Mouse (Mus musculus): ENCODE results near the gene Nphs1. TPM values are rescaled to one million over a fixed set of nuclear protein-coding genes. Genes with fewer than 3 reads are reported as not detected.

Gene Nphs1
- polyA plus RNA-seq, 1 experiment from 2014 or later, result 1.8 TPM

- Histone ChIP-seq H3K9me3 (ENCODE audit: control insufficient read depth, low read length) (no peaks in the 10 kb centered on the region), H3K4me1 (ENCODE audit: control insufficient read depth, insufficient read depth, low read length) (peaks cover 18% of the 10 kb centered on the region), H3K4me3 (ENCODE audit: low read depth, low read length) (peak overlapping the region; percentile 78), H3K27ac (ENCODE audit: low read depth, low read length) (0 out of 2 replicates have a peak overlapping the region, but pooled peaks have one; percentile 10), H3K36me3 (ENCODE audit: control insufficient read depth, insufficient read depth, low read length) (peaks cover 25% of the 10 kb centered on the region), H3K27me3 (ENCODE audit: control insufficient read depth, insufficient read depth, low read length) (no peaks in the 10 kb centered on the region), H3K9ac (ENCODE audit: low read length) (peak overlapping the region; percentile 86), H3K4me2 (ENCODE audit: low read depth) (peak overlapping the region; percentile 89)
- 22% methylated on average over 8 of the region's 8 CpGs for WGBS
- DNase-seq (ENCODE audit: low spot score) (peak; percentile 50), ATAC-seq (ENCODE audit: insufficient read depth, low FRiP score, low TSS enrichment) (no peak)
Measured at GRCm38 (mm10) chr7:30532931-30533330, 74.8 kb downstream of the Nphs1 start.

DNA sequence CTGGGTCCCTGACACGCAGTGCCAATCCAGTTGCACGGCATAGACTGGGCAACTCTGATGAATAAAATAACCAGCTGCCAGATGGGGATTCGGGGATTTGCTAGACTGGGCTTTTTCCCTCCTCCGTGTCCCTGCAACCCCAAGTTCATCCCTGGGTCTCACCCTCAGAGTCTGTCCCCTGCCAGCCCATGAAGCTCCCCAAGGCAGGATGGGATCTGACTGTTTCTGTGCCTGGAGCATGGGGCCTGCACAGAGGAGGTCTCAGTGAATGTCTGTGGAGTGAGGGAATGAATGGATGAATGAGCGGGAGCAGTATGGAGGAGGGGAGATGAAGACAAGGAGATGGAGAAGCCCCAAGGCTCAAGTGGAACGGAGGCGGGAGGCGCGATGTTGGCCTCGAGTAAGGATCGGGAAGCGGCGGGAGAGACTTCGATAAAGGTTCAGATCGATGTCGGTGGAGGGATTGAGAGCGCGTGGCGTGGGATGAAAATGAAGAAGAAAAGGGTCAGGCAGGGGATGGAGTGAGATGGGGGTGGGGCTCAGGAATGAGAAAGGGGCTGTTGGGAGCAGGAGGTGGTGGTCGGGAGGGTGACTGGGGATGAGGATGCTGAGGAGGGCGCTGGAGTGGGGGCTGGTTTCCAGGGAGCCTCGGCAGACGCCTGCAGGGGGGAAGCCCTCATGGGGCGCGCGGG is 76.0 kb downstream of the Nphs1 start:
- H3K4me2 ChIP-seq (ENCODE audit: low read depth), result peak overlapping the region; percentile 89
- H3K4me3 ChIP-seq (ENCODE audit: low read depth, low read length), result peak overlapping the region; percentile 78
- peak overlapping the region; percentile 86 for H3K9ac ChIP-seq (ENCODE audit: low read length)
- 7% methylated on average over 26 of the region's 26 CpGs for WGBS
- H3K27me3 ChIP-seq (ENCODE audit: control insufficient read depth, insufficient read depth, low read length), result no peaks in the 10 kb centered on the region
- H3K4me1 ChIP-seq (ENCODE audit: control insufficient read depth, insufficient read depth, low read length), result peaks cover 18% of the 10 kb centered on the region
- peak; percentile 44 for DNase-seq (ENCODE audit: low spot score)
- H3K27ac ChIP-seq (ENCODE audit: low read depth, low read length), result peak overlapping the region; percentile 79
- peaks cover 16% of the 10 kb centered on the region for H3K36me3 ChIP-seq (ENCODE audit: control insufficient read depth, insufficient read depth, low read length)
- no peaks in the 10 kb centered on the region for H3K9me3 ChIP-seq (ENCODE audit: control insufficient read depth, low read length)
- ATAC-seq (ENCODE audit: insufficient read depth, low FRiP score, low TSS enrichment), result peak; percentile 32

DNA sequence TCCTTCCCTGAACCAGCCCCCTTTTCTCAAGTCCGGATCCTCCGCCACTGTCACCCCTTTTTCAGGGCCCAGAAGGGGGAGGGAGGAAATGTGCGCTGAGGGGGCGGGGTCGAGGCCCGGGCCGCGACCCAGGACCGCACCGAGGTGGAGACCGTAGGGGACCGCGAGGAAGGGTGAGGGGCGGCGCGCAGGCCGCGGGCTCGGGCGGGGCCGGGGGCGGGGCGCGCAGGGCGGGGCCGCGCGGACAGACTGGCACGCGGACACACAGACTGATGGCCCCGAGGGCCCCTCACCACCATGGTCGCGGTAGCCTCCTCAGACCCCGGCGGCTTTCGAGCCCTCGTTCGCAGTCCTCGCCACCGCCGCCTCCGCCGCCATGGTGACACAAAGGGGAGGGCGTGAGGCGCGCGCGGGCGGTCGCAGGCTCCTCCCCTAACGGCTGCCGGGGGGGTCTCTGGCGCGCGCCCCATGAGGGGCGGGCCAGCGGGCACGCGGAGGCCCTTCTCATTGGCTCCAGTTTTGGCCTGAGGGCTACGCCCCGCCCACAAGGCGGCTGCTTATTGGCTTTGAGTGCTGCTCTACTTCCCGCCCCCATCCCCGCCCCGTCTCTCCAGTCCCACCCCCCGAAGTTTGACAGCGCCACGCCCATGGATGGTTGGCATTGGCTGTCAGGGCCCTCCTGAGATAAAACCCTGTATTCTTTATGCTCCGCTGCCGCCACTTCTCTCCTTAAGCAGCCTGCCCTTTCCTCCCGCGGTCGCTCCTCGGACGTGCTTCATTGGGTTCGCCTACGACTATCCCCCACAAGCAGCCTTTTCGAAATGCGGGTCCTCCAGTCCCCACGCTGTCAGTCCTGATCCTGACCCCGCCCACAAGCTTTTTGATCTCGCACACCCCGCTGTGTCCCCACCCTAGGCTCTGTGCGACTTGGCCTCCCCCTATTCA is 76.8 kb downstream of the Nphs1 start, which contains the start of gene Arhgap33:
Gene Arhgap33 (minus strand): TSS at position 428 of the 945 bp plus-strand sequence.
- Histone ChIP-seq H3K36me3 (ENCODE audit: control insufficient read depth, insufficient read depth, low read length) (peaks cover 12% of the 10 kb centered on the region), H3K27me3 (ENCODE audit: control insufficient read depth, insufficient read depth, low read length) (no peaks in the 10 kb centered on the region), H3K4me1 (ENCODE audit: control insufficient read depth, insufficient read depth, low read length) (peaks cover 18% of the 10 kb centered on the region), H3K9ac (ENCODE audit: low read length) (peak within 1 kb of the TSS; percentile 86), H3K4me3 (ENCODE audit: low read depth, low read length) (peak within 1 kb of the TSS; percentile 78), H3K4me2 (ENCODE audit: low read depth) (peak within 1 kb of the TSS; percentile 89), H3K9me3 (ENCODE audit: control insufficient read depth, low read length) (no peaks in the 10 kb centered on the region), H3K27ac (ENCODE audit: low read depth, low read length) (peak within 1 kb of the TSS; percentile 79)
- peak; percentile 89 for ATAC-seq (ENCODE audit: insufficient read depth, low FRiP score, low TSS enrichment)
- WGBS, result under 1% methylated on average over 58 of the region's 84 CpGs
- DNase-seq (ENCODE audit: low spot score), result peak; percentile 99

Other genes with a start within 250 kb of the Nphs1 start
- 179 and 195 TPM in 2 replicates for gene Polr2i, start 226.4 kb upstream of the Nphs1 start, polyA plus RNA-seq (2014; fragmentation: Nextera tagmentation; extraction: Ambion mirVana)
- gene Tbcb, start 226.0 kb upstream of the Nphs1 start, polyA plus RNA-seq (2014; fragmentation: Nextera tagmentation; extraction: Ambion mirVana), result 268 and 302 TPM in 2 replicates
- gene Ovol3, start 222.6 kb upstream of the Nphs1 start, polyA plus RNA-seq (2014; fragmentation: Nextera tagmentation; extraction: Ambion mirVana), result not detected in 2 replicates
- gene Thap8, start 178.2 kb upstream of the Nphs1 start, polyA plus RNA-seq (2014; fragmentation: Nextera tagmentation; extraction: Ambion mirVana), result 0.18 and 0.36 TPM in 2 replicates
- gene Wdr62, start 177.9 kb upstream of the Nphs1 start, polyA plus RNA-seq (2014; fragmentation: Nextera tagmentation; extraction: Ambion mirVana), result 10.9 and 12.5 TPM in 2 replicates
- 100 and 102 TPM in 2 replicates for gene Clip3, start 166.6 kb upstream of the Nphs1 start, polyA plus RNA-seq (2014; fragmentation: Nextera tagmentation; extraction: Ambion mirVana)
- 87.4 and 94.0 TPM in 2 replicates for gene Alkbh6, start 149.6 kb upstream of the Nphs1 start, polyA plus RNA-seq (2014; fragmentation: Nextera tagmentation; extraction: Ambion mirVana)
- 16.6 and 18.1 TPM in 2 replicates for gene Syne4, start 143.5 kb upstream of the Nphs1 start, polyA plus RNA-seq (2014; fragmentation: Nextera tagmentation; extraction: Ambion mirVana)
- gene E130208F15Rik, start 136.6 kb upstream of the Nphs1 start, polyA plus RNA-seq (2014; fragmentation: Nextera tagmentation; extraction: Ambion mirVana), result not detected in 2 replicates
- 23.1 and 26.5 TPM in 2 replicates for gene Sdhaf1, start 134.4 kb upstream of the Nphs1 start, polyA plus RNA-seq (2014; fragmentation: Nextera tagmentation; extraction: Ambion mirVana)
- gene Lrfn3, start 95.5 kb upstream of the Nphs1 start, polyA plus RNA-seq (2014; fragmentation: Nextera tagmentation; extraction: Ambion mirVana), result 6.3 TPM in 2 replicates
- gene Tyrobp, start 44.6 kb upstream of the Nphs1 start, polyA plus RNA-seq (2014; fragmentation: Nextera tagmentation; extraction: Ambion mirVana), result 17.8 and 17.9 TPM in 2 replicates
- not detected in 2 replicates for gene Hcst, start 38.5 kb upstream of the Nphs1 start, polyA plus RNA-seq (2014; fragmentation: Nextera tagmentation; extraction: Ambion mirVana)
- 0.84 and 0.99 TPM in 2 replicates for gene Nfkbid, start 36.6 kb upstream of the Nphs1 start, polyA plus RNA-seq (2014; fragmentation: Nextera tagmentation; extraction: Ambion mirVana)
- 150 and 165 TPM in 2 replicates for gene Aplp1, start 12.8 kb upstream of the Nphs1 start, polyA plus RNA-seq (2014; fragmentation: Nextera tagmentation; extraction: Ambion mirVana)
- 19.0 and 19.6 TPM in 2 replicates for gene Kirrel2, start 625 bp upstream of the Nphs1 start, polyA plus RNA-seq (2014; fragmentation: Nextera tagmentation; extraction: Ambion mirVana)
- gene Prodh2, start 35.3 kb downstream of the Nphs1 start, polyA plus RNA-seq (2014; fragmentation: Nextera tagmentation; extraction: Ambion mirVana), result not detected in 2 replicates
- 48.8 and 51.1 TPM in 2 replicates for gene Arhgap33, start 76.7 kb downstream of the Nphs1 start, polyA plus RNA-seq (2014; fragmentation: Nextera tagmentation; extraction: Ambion mirVana)
- gene Hspb6, start 93.9 kb downstream of the Nphs1 start, polyA plus RNA-seq (2014; fragmentation: Nextera tagmentation; extraction: Ambion mirVana), result 3.7 and 4.4 TPM in 2 replicates
- 8.6 and 12.1 TPM in 2 replicates for gene Proser3, start 94.0 kb downstream of the Nphs1 start, polyA plus RNA-seq (2014; fragmentation: Nextera tagmentation; extraction: Ambion mirVana)
- 46.2 and 47.0 TPM in 2 replicates for gene Lin37, start 101.5 kb downstream of the Nphs1 start, polyA plus RNA-seq (2014; fragmentation: Nextera tagmentation; extraction: Ambion mirVana)
- gene U2af1l4, start 105.0 kb downstream of the Nphs1 start, polyA plus RNA-seq (2014; fragmentation: Nextera tagmentation; extraction: Ambion mirVana), result 90.6 and 95.5 TPM in 2 replicates
- 7.3 and 7.6 TPM in 2 replicates for gene Gm49396, start 105.0 kb downstream of the Nphs1 start, polyA plus RNA-seq (2014; fragmentation: Nextera tagmentation; extraction: Ambion mirVana)
- 97.8 and 106 TPM in 2 replicates for gene Psenen, start 105.3 kb downstream of the Nphs1 start, polyA plus RNA-seq (2014; fragmentation: Nextera tagmentation; extraction: Ambion mirVana)
- 1.3 and 3.6 TPM in 2 replicates for gene Igflr1, start 107.1 kb downstream of the Nphs1 start, polyA plus RNA-seq (2014; fragmentation: Nextera tagmentation; extraction: Ambion mirVana)
- gene Kmt2b, start 130.4 kb downstream of the Nphs1 start, polyA plus RNA-seq (2014; fragmentation: Nextera tagmentation; extraction: Ambion mirVana), result 11.5 and 11.9 TPM in 2 replicates
- 0.18 TPM in 1 of 2 replicates, not detected in the other for gene Zbtb32, start 140.6 kb downstream of the Nphs1 start, polyA plus RNA-seq (2014; fragmentation: Nextera tagmentation; extraction: Ambion mirVana)
- gene Upk1a, start 154.5 kb downstream of the Nphs1 start, polyA plus RNA-seq (2014; fragmentation: Nextera tagmentation; extraction: Ambion mirVana), result 4.8 TPM in 2 replicates
- 786 and 833 TPM in 2 replicates for gene Cox6b1, start 167.8 kb downstream of the Nphs1 start, polyA plus RNA-seq (2014; fragmentation: Nextera tagmentation; extraction: Ambion mirVana)
- not detected in 2 replicates for gene Etv2, start 177.5 kb downstream of the Nphs1 start, polyA plus RNA-seq (2014; fragmentation: Nextera tagmentation; extraction: Ambion mirVana)
- gene Rbm42, start 192.0 kb downstream of the Nphs1 start, polyA plus RNA-seq (2014; fragmentation: Nextera tagmentation; extraction: Ambion mirVana), result 133 and 134 TPM in 2 replicates
- gene Haus5, start 206.7 kb downstream of the Nphs1 start, polyA plus RNA-seq (2014; fragmentation: Nextera tagmentation; extraction: Ambion mirVana), result 49.4 and 57.7 TPM in 2 replicates
- gene Pmis2, start 213.3 kb downstream of the Nphs1 start, polyA plus RNA-seq (2014; fragmentation: Nextera tagmentation; extraction: Ambion mirVana), result not detected in 2 replicates
- 0.58 TPM in 1 of 2 replicates, not detected in the other for gene 2200002J24Rik, start 240.6 kb downstream of the Nphs1 start, polyA plus RNA-seq (2014; fragmentation: Nextera tagmentation; extraction: Ambion mirVana)

Data from neural tube, embryonic 11.5 days (tissue).